ENCODE assay signal across 10 mouse cellular contexts in genomic region chr14:75768275-75768608, GRCm38 (mm10). TPM values are rescaled to one million over a fixed set of nuclear protein-coding genes. Genes with fewer than 3 reads are reported as not detected.
A peak's percentile ranks its signal among the peaks of the same experiment; 100 is the strongest.
DNase-seq lines count a peak whose midpoint lies in the region; ATAC-seq and TF ChIP-seq lines count a peak whose summit lies in the region.
"Had no signal": no experiment of that assay in that cellular context is flagged by ENCODE, and none has a peak within 500 bp of the region (broad histone marks: within the 10 kb centered on the region; RNA-seq: fewer than 3 reads in every experiment).

No protein-coding gene starts in this region.

- H3K9me3 ChIP-seq in forebrain, embryonic 12.5 days: no peaks in the 10 kb centered on the region
- H3K9me3 ChIP-seq in forebrain, embryonic 10.5 days: no peaks in the 10 kb centered on the region
- no peaks in the 10 kb centered on the region for H3K9me3 ChIP-seq in lung, embryonic 14.5 days (ENCODE audit: low read depth, low read length)
- no peaks in the 10 kb centered on the region for H3K9me3 ChIP-seq in forebrain, postnatal 0 days (ENCODE audit: low read length)
- H3K9me3 ChIP-seq: embryonic facial prominence, embryonic 13.5 days; heart, embryonic 12.5 days; intestine, embryonic 15.5 days had no signal

- H3K36me3 ChIP-seq in forebrain, embryonic 12.5 days (replicated peaks): peaks cover 62% of the 10 kb centered on the region
- H3K36me3 ChIP-seq in forebrain, embryonic 10.5 days (replicated peaks): peaks cover 81% of the 10 kb centered on the region
- peaks cover 12% of the 10 kb centered on the region; the same call in 1 of the 2 replicates for H3K36me3 ChIP-seq in lung, embryonic 14.5 days (ENCODE audit: insufficient read depth)
- H3K36me3 ChIP-seq in forebrain, postnatal 0 days (ENCODE audit: insufficient read depth): peaks cover 42% of the 10 kb centered on the region
- H3K36me3 ChIP-seq: intestine, embryonic 15.5 days had no signal

- ATAC-seq in forebrain, embryonic 12.5 days (ENCODE audit: low FRiP score): peak; percentile 62; the same call in 1 of the 2 replicates
- peak; percentile 26; the same call in 1 of the 2 replicates for ATAC-seq in lung, embryonic 14.5 days (ENCODE audit: insufficient read depth)
- ATAC-seq in Patski: no peak
- 0 out of 2 replicates have a peak, but pooled peaks have one; percentile 21 for ATAC-seq in forebrain, postnatal 0 days
- ATAC-seq in erythroblast, adult 5-6 weeks (replicated peaks; ENCODE audit: low FRiP score, poor library complexity, severe bottlenecking): no peak

- H3K27ac ChIP-seq in forebrain, embryonic 12.5 days: no peak overlapping the region
- no peak overlapping the region for H3K27ac ChIP-seq in forebrain, embryonic 10.5 days
- no peak overlapping the region for H3K27ac ChIP-seq in lung, embryonic 14.5 days (ENCODE audit: low read depth)
- no peak overlapping the region for H3K27ac ChIP-seq in forebrain, postnatal 0 days (ENCODE audit: low read depth, low read length)
- H3K27ac ChIP-seq: intestine, embryonic 15.5 days had no signal

- no peak overlapping the region for H3K9ac ChIP-seq in forebrain, embryonic 12.5 days
- no peak overlapping the region for H3K9ac ChIP-seq in lung, embryonic 14.5 days
- H3K9ac ChIP-seq in forebrain, postnatal 0 days: no peak overlapping the region
- H3K9ac ChIP-seq: heart, embryonic 12.5 days; intestine, embryonic 15.5 days had no signal

- in situ Hi-C loops in Patski (cut with MboI; ENCODE audit: low pct_unique_long_range_greater_than_20kb): loop anchor here (10.0 kb wide), 1 partner anchor 573 kb away; no protein-coding TSS in a partner anchor

- no peak for DNase-seq in forebrain, embryonic 10.5 days (ENCODE audit: extremely low spot score, low spot score)
- DNase-seq in lung, embryonic 14.5 days: no peak
- DNase-seq in lung, postnatal 36 days: no peak
- DNase-seq in Patski (ENCODE audit: low read depth, low spot score): no peak
- DNase-seq in forebrain, postnatal 0 days: no peak

- CTCF ChIA-PET in Patski (lab: Charles Lee): interaction anchor here (0.6 to 2.6 kb wide), 18 partner anchors 10 to 118 kb away, joined by 3 to 14 read pairs (median 4); no protein-coding TSS in a partner anchor

- H3K4me2 ChIP-seq in forebrain, embryonic 12.5 days: no peak overlapping the region
- no peak overlapping the region for H3K4me2 ChIP-seq in lung, embryonic 14.5 days
- no peak overlapping the region for H3K4me2 ChIP-seq in forebrain, postnatal 0 days (ENCODE audit: low read depth)

- 5% methylated on average over 1 of the region's 1 CpGs for WGBS in forebrain, embryonic 12.5 days
- 8% methylated on average over 1 of the region's 1 CpGs for WGBS in forebrain, embryonic 10.5 days
- 2% methylated on average over 1 of the region's 1 CpGs for WGBS in lung, embryonic 14.5 days
- 6% methylated on average over 1 of the region's 1 CpGs for WGBS in forebrain, postnatal 0 days

- POLR2A ChIA-PET in Patski (lab: Charles Lee): interaction anchor here (1.0 kb wide), 1 partner anchor 19 kb away, joined by 3 read pairs; the partner anchor contains the start of gene Slc25a30

- H3K4me3 ChIP-seq in forebrain, embryonic 12.5 days (replicated peaks): no peak overlapping the region
- H3K4me3 ChIP-seq in forebrain, embryonic 10.5 days: no peak overlapping the region
- no peak overlapping the region for H3K4me3 ChIP-seq in lung, embryonic 14.5 days (ENCODE audit: low read depth, low read length)
- no peak overlapping the region for H3K4me3 ChIP-seq in forebrain, postnatal 0 days (ENCODE audit: low read depth, low read length)
- H3K4me3 ChIP-seq: embryonic facial prominence, embryonic 13.5 days; heart, embryonic 12.5 days; intestine, embryonic 15.5 days had no signal

- H3K27me3 ChIP-seq in forebrain, embryonic 12.5 days: no peaks in the 10 kb centered on the region
- no peaks in the 10 kb centered on the region for H3K27me3 ChIP-seq in forebrain, embryonic 10.5 days (ENCODE audit: poor library complexity, severe bottlenecking)
- H3K27me3 ChIP-seq in lung, embryonic 14.5 days (ENCODE audit: insufficient read depth, low read length): no peaks in the 10 kb centered on the region
- H3K27me3 ChIP-seq in Patski: no peaks in the 10 kb centered on the region
- no peaks in the 10 kb centered on the region for H3K27me3 ChIP-seq in forebrain, postnatal 0 days (ENCODE audit: insufficient read depth, low read length)
- H3K27me3 ChIP-seq: embryonic facial prominence, embryonic 13.5 days; heart, embryonic 12.5 days; intestine, embryonic 15.5 days had no signal

- no peak for TF ChIP-seq CTCF in lung, embryonic 14.5 days (IDR thresholded peaks at IDR 0.05; ENCODE audit: low read depth)
- peak; percentile 39 for TF ChIP-seq CTCF in Patski (IDR thresholded peaks at IDR 0.05)
- no peak for TF ChIP-seq CTCF in forebrain, postnatal 0 days (IDR thresholded peaks at IDR 0.05; ENCODE audit: low read depth)

- H3K4me1 ChIP-seq in forebrain, embryonic 12.5 days: peaks cover 4% of the 10 kb centered on the region; the same call in 1 of the 2 replicates
- H3K4me1 ChIP-seq in forebrain, embryonic 10.5 days: peaks cover 4% of the 10 kb centered on the region; the same call in 1 of the 2 replicates
- H3K4me1 ChIP-seq in lung, embryonic 14.5 days (ENCODE audit: insufficient read depth): 0 out of 2 replicates have a peak, but pooled peaks cover 2% of the 10 kb centered on the region
- H3K4me1 ChIP-seq in forebrain, postnatal 0 days (ENCODE audit: insufficient read depth): no peaks in the 10 kb centered on the region
- H3K4me1 ChIP-seq: embryonic facial prominence, embryonic 13.5 days; intestine, embryonic 15.5 days had no signal

RNA-seq across cellular contexts. Expression of gene Cog3, which starts 13.9 kb away (rescaled TPM):
- 24.1 and 24.4 TPM in 2 replicates for polyA plus RNA-seq in forebrain, embryonic 12.5 days (2016; fragmentation: Nextera tagmentation; extraction: Ambion mirVana)
- 17.7 and 18.6 TPM in 2 replicates for polyA plus RNA-seq in forebrain, embryonic 10.5 days (2016; fragmentation: Nextera tagmentation; extraction: Ambion mirVana)
- 25.4 and 26.1 TPM in 2 replicates for polyA plus RNA-seq in lung, embryonic 14.5 days (2014; fragmentation: Nextera tagmentation; extraction: Ambion mirVana)
- 25.8 TPM for polyA plus RNA-seq in Patski (2021)
- total RNA-seq in forebrain, postnatal 0 days (2014; rRNA removed): 29.7 and 29.9 TPM in 2 replicates
- polyA plus RNA-seq in forebrain, postnatal 0 days (2015; fragmentation: Nextera tagmentation; extraction: Ambion mirVana): 9.0 and 11.6 TPM in 2 replicates
- total RNA-seq in erythroblast, adult 5-6 weeks (2015; ENCODE audit: low replicate concordance): 5.9 and 6.0 TPM in 2 replicates
- 11.9 and 14.2 TPM in 2 replicates for total RNA-seq in erythroblast, adult 5-6 weeks (2017; ENCODE audit: low replicate concordance)

RNA-seq across cellular contexts. Expression of gene Slc25a30, which starts 18.6 kb away (rescaled TPM):
- polyA plus RNA-seq in forebrain, embryonic 12.5 days (2016; fragmentation: Nextera tagmentation; extraction: Ambion mirVana): 9.7 and 10.2 TPM in 2 replicates
- 6.9 and 7.9 TPM in 2 replicates for polyA plus RNA-seq in forebrain, embryonic 10.5 days (2016; fragmentation: Nextera tagmentation; extraction: Ambion mirVana)
- 4.1 and 4.7 TPM in 2 replicates for polyA plus RNA-seq in lung, embryonic 14.5 days (2014; fragmentation: Nextera tagmentation; extraction: Ambion mirVana)
- 36.9 TPM for polyA plus RNA-seq in Patski (2021)
- total RNA-seq in forebrain, postnatal 0 days (2014; rRNA removed): 20.1 and 27.4 TPM in 2 replicates
- polyA plus RNA-seq in forebrain, postnatal 0 days (2015; fragmentation: Nextera tagmentation; extraction: Ambion mirVana): 4.7 and 7.0 TPM in 2 replicates
- 8.2 and 13.3 TPM in 2 replicates for total RNA-seq in erythroblast, adult 5-6 weeks (2015; ENCODE audit: low replicate concordance)
- total RNA-seq in erythroblast, adult 5-6 weeks (2017; ENCODE audit: low replicate concordance): 3.4 and 7.0 TPM in 2 replicates

Comparison
In these comparisons a context has a peak if more than half of its experiments do, and no peak if none do; other contexts are left out.
1. ATAC-seq: peak in forebrain, embryonic 12.5 days (single experiment), lung, embryonic 14.5 days (single experiment) and forebrain, postnatal 0 days (single experiment); none in Patski (single experiment) and erythroblast, adult 5-6 weeks (single experiment).